Mouse (Mus musculus) liver, postnatal 0 days (tissue): ENCODE data around the gene Il10rb.

Experiments
- CTCF ChIP-seq: sonication (generic); IDR thresholded peaks from 2 replicates; pipeline ENCODE4 v1.5.1; 2016; ENCODE audit warnings: antibody characterized with exemption, low read depth
- EP300 ChIP-seq: IDR thresholded peaks from 2 replicates; pipeline ENCODE4 v1.6.1; 2016; ENCODE audit warnings: antibody characterized with exemption, low read depth, mild to moderate bottlenecking

GRCm38 (mm10) chr16:91447512-91447900 lies 41.5 kb downstream of the Il10rb start:
- TF ChIP-seq CTCF = no peak
- TF ChIP-seq EP300 = no peak
